Mouse (Mus musculus) stomach, embryonic 14.5 days (tissue): Measurements from ENCODE around the gene Slc4a3. TPM values are rescaled to one million over a fixed set of nuclear protein-coding genes. Genes with fewer than 3 reads are reported as not detected.

ENCODE experiments used
- ATAC-seq: fragments of 200-750 bp; cut with Nextera tagmentation; 2 replicates; pipeline ENCODE4 v1.8.0; 2017; ENCODE audit warnings: low read depth, moderate TSS enrichment; ENCODE audit not compliant: insufficient number of reproducible peaks, insufficient read depth, low FRiP score
- H3K27ac ChIP-seq: fragments of 300-500 bp; sonication (generic); 2 replicates; pipeline ENCODE4 v1.5.1; 2014; ENCODE audit warnings: mild to moderate bottlenecking, low read length, moderate library complexity, mixed read lengths
- H3K27me3 ChIP-seq: fragments of 300-500 bp; sonication (generic); 2 replicates; pipeline ENCODE4 v1.6.1; 2014; ENCODE audit warnings: low read length, control low read depth, mixed read lengths; ENCODE audit not compliant: control insufficient read depth, insufficient read depth
- H3K36me3 ChIP-seq: fragments of 300-500 bp; sonication (generic); 2 replicates; pipeline ENCODE4 v1.6.1; 2014; ENCODE audit warnings: mild to moderate bottlenecking, control low read depth, low read length, moderate library complexity, mixed read lengths; ENCODE audit not compliant: control insufficient read depth, insufficient read depth
- H3K4me1 ChIP-seq: fragments of 300-500 bp; sonication (generic); 2 replicates; pipeline ENCODE4 v1.6.1; 2014; ENCODE audit warnings: low read length, control low read depth, mixed read lengths; ENCODE audit not compliant: control insufficient read depth, insufficient read depth
- H3K4me2 ChIP-seq: fragments of 300-500 bp; sonication (generic); replicated peaks from 2 replicates; pipeline ENCODE4 v1.6.1; 2014; ENCODE audit warnings: low read depth, low read length, control low read depth
- H3K4me3 ChIP-seq: fragments of 300-500 bp; sonication (generic); 2 replicates; pipeline ENCODE4 v1.5.1; 2014; ENCODE audit warnings: low read depth, low read length, control low read depth
- H3K9ac ChIP-seq: fragments of 300-500 bp; sonication (generic); replicated peaks from 2 replicates; pipeline ENCODE4 v1.6.1; 2014; ENCODE audit warnings: low read depth, mild to moderate bottlenecking, control low read depth, low read length, moderate library complexity, mixed read lengths
- H3K9me3 ChIP-seq: fragments of 300-500 bp; sonication (generic); 2 replicates; pipeline ENCODE4 v1.6.1; 2016; ENCODE audit warnings: low read depth, low read length, control low read depth; ENCODE audit not compliant: control insufficient read depth
- WGBS: fragments of 180-500 bp; shearing (Covaris S2); extraction: QIAGEN DNeasy Blood & Tissue Kit; methylation state at CpG from one replicate; pipeline ENCODE4 v1.1.7; 2014; 5-methylcytosine and 5-hydroxymethylcytosine counted together
- polyA plus RNA-seq: library from polyadenylated mRNA; unstranded; fragments of >200 nt; fragmentation: Nextera tagmentation; extraction: Ambion mirVana; gene quantifications from 2 replicates; pipeline ENCODE4 v1.2.1, GENCODE M21; 2014

Gene Slc4a3
- polyA plus RNA-seq, 1 experiment from 2014 or later: 16.5 TPM

DNA sequence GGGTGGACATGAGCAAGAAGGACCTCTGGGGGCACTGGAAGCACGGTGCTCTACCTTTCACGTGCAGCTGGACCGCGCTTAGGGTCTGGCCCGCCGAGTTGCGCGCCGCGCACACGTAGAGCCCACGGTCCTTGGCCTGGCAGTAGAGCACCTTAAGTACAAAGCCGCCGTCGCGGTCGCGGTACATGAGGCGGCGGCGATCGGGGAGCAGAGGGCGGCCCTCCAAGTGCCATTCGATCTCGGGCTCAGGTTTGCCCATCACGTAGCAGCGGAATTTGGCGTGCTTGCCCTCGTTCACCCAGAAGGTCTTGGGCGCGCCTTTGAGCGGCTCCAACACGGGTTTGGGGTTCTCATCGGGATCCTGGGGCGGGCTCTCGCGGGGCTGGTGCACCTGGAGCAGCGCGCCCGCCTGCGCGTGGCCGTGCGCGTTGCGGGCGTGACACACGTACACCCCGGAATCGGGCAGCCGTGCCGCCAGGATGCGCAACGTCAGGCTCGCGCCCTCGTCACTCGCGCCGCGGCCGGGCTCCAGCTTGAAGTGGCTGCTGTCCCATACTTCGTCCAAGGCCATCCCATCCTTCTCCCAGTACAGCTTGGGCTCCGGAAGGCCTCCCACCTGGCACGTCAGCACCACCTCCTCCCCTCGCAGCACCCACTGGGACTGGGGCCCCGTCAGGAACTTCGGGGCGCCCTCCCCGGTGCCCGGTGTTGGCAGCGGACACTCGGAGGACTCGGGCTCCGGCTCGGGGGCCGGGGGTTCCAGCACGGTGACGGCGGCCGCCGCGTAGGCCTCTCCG, 40.7 kb upstream of the Slc4a3 start:
- Histone ChIP-seq H3K4me1 (peaks cover 18% of the 10 kb centered on the region), H3K4me2 (peak overlapping the region; percentile 97), H3K4me3 (peak overlapping the region; percentile 96), H3K27ac (peak overlapping the region; percentile 99), H3K9me3 (no peaks in the 10 kb centered on the region), H3K27me3 (no peaks in the 10 kb centered on the region), H3K36me3 (peaks cover 29% of the 10 kb centered on the region), H3K9ac (peak overlapping the region; percentile 99)
- ATAC-seq: peak; percentile 43
- under 1% methylated on average over 84 of the region's 84 CpGs for WGBS

DNA sequence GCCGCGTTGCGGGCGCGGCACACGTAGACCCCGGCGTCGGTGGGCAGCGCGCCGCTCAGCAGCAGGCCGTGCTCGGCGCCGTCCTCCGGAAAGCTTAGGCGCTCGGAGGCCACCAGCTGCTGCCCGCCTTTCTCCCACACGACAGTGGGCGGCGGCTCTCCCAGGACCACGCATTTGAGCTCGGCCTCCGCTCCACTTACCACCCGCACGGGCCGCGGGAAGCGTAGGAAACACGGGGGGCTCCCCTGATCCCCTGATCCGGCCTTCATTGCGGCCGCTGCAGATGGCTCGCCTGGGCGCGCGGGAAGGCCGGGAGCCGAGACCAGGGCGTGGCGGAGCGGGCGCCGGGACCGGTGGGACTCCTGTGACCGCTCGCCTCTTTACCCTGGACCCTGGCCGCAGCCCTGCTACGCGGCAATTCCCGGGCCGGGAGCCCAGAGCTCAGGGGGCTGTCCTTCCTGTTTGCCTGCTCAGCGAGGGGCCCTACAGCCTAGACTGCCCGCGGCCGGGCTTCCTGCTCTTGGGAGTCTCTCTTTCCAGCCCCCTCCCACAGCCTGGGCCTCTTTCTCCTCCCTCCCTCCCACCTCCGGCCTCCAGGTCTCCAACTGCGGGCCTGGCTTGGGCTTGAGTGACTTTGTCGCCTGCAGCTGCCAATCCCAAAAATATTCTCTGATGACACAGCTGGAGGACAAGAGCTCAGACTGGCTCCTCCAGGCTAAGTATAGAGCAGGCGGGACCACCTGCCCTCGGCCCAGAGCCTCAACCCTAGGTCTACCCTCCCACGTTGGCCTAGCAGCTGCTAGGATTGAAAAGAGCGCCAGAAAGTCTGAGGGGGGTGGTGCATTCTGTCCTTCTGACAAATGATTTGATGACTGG, 39.9 kb upstream of the Slc4a3 start, which contains the start of gene Obsl1:
TSS of gene Obsl1 (minus strand) at position 497 of the 876 bp plus-strand sequence.
- Histone ChIP-seq H3K27me3 (no peaks in the 10 kb centered on the region), H3K9me3 (no peaks in the 10 kb centered on the region), H3K4me2 (peak within 1 kb of the TSS; percentile 97), H3K9ac (peak within 1 kb of the TSS; percentile 99), H3K4me1 (peaks cover 27% of the 10 kb centered on the region), H3K4me3 (peak within 1 kb of the TSS; percentile 96), H3K36me3 (peaks cover 20% of the 10 kb centered on the region), H3K27ac (peak within 1 kb of the TSS; percentile 99)
- under 1% methylated on average over 65 of the region's 65 CpGs for WGBS
- peak; percentile 93 for ATAC-seq

DNA sequence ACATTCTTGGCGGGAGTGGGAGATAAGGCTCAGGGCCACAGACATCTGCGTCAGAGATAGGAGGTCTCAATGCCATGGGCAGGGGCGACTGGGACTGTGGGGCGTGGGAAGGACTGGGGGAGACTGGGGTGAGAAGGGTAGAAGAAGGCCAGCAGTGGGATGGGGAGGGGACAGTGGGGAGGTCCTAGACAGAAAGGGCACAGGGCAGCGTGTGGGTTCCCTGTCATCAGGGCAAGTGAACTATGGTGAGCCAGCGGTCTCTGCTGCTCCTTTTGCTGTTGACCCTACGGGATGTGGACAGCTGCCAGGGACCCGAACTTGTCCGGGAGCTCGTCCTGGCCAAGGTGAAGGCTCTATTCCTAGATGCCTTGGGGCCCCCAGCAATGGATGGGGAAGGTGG, 39.1 kb upstream of the Slc4a3 start, which contains the start of gene Inha:
TSS of gene Inha (plus strand) at position 72 of the 400 bp plus-strand sequence.
- Histone ChIP-seq H3K4me1 (peaks cover 32% of the 10 kb centered on the region), H3K9me3 (no peaks in the 10 kb centered on the region), H3K27me3 (no peaks in the 10 kb centered on the region), H3K36me3 (peaks cover 13% of the 10 kb centered on the region), H3K4me3 (peak within 1 kb of the TSS; percentile 96), H3K27ac (peak within 1 kb of the TSS; percentile 99), H3K4me2 (peak within 1 kb of the TSS; percentile 97), H3K9ac (peak within 1 kb of the TSS; percentile 99)
- WGBS: 46% methylated on average over 10 of the region's 10 CpGs
- ATAC-seq: no peak

DNA sequence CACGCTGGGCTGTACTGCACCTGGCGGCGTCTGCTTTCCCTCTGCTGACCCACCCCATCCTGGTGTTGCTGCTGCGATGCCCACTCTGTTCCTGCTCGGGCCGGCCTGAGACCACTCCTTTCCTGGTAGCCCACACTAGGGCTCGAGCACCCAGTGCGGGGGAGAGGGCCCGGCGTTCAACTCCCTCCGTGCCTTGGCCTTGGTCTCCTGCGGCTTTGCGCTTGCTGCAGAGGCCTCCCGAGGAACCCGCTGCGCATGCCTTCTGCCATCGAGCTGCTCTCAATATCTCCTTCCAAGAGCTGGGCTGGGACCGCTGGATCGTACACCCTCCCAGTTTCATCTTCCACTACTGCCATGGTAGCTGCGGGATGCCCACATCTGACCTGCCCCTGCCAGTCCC, 36.5 kb upstream of the Slc4a3 start:
- H3K4me2 ChIP-seq: no peak overlapping the region
- no peak overlapping the region; the same call in 1 of the 2 replicates for H3K27ac ChIP-seq
- 59% methylated on average over 20 of the region's 20 CpGs for WGBS
- H3K27me3 ChIP-seq: no peaks in the 10 kb centered on the region
- no peaks in the 10 kb centered on the region for H3K36me3 ChIP-seq
- no peak overlapping the region for H3K4me3 ChIP-seq
- H3K4me1 ChIP-seq: peaks cover 24% of the 10 kb centered on the region
- no peak overlapping the region for H3K9ac ChIP-seq
- no peaks in the 10 kb centered on the region for H3K9me3 ChIP-seq
- ATAC-seq: no peak

DNA sequence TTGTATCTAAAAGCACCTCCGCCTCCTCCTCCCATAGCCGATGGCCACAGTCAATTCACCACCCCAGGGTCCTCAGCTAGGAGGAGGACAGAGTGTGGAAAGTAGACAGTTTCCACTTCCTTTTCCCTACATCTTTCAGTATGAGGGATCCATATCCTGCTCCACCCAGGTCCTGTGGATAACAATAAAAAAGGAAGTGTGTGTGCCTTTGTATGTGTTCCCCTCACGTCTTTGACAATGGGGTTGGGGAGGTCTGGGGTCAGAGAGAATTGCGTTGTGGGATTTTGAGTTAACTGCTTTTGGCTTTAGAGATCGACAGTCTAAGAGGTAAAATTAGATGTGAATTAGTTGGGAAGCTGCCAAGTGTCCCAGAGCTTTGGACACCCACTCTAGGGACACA, 35.9 kb upstream of the Slc4a3 start:
- H3K36me3 ChIP-seq: no peaks in the 10 kb centered on the region
- ATAC-seq: no peak
- H3K27ac ChIP-seq: no peak overlapping the region; the same call in 1 of the 2 replicates
- peaks cover 22% of the 10 kb centered on the region for H3K4me1 ChIP-seq
- no peaks in the 10 kb centered on the region for H3K27me3 ChIP-seq
- H3K4me2 ChIP-seq: no peak overlapping the region
- no peak overlapping the region for H3K4me3 ChIP-seq
- WGBS: 72% methylated on average over 5 of the region's 5 CpGs
- H3K9ac ChIP-seq: no peak overlapping the region
- H3K9me3 ChIP-seq: no peaks in the 10 kb centered on the region

DNA sequence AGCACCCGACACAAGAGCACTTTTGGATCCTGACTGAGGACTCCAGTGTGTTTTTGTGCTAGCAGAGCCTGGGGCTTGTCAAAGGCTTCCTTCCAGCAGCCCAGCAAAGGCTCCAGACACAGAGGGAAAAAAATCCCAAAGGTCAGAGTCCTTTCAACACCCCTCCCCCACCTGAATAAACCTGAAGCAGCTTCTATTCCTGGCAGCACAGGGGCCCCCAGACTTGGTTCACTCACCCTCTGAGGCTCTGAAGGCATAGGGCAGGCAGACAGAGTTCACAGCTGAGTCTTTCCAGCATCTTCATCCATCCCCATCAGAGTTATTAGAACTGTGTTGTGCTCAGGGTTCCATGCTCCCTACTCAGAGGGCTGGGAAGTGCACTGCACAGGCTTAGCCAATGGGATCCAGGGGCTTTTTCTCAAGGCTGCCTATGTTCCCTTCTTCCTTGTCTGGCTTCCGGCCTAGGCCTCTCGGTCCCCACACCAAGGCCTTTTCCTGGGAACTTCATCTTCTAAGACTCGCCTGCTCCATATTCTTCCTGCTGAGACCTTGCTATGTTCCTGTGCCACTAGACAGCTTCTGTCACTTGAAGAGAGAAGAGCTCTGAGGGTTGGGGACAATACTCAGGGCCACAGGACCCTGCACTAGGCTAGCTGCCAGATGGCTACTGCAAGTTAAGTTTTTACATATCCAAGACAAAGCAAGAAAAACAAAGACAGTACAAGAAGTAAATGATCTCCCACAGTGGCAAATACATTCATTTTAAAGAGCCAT, 34.4 kb upstream of the Slc4a3 start:
- Histone ChIP-seq H3K9ac (no peak overlapping the region), H3K9me3 (no peaks in the 10 kb centered on the region), H3K27ac (peak overlapping the region; percentile 35; the same call in 1 of the 2 replicates), H3K4me2 (no peak overlapping the region), H3K27me3 (no peaks in the 10 kb centered on the region), H3K36me3 (no peaks in the 10 kb centered on the region), H3K4me1 (peaks cover 21% of the 10 kb centered on the region), H3K4me3 (no peak overlapping the region)
- peak; percentile 35; the same call in 1 of the 2 replicates for ATAC-seq
- WGBS: 54% methylated on average over 4 of the region's 4 CpGs

DNA sequence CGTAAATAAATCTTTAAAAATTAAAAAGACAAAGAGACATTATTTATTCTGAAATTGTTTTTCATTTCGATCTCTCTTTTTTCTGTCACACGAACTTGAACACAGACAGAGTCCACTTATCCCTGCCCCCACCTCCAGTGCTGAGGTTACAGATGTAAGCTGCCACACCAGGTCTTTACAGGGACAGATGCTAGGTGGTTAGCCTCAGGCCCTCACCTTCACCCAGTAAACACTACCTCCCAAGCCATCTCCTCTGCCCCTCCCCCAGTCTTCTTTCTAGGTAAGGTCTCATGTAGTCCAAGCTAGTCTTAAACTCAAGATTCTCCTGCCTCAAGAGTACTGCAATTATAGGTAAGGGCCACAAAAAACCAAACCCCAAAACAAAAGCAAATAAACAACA, 33.5 kb upstream of the Slc4a3 start:
- no peaks in the 10 kb centered on the region for H3K36me3 ChIP-seq
- peaks cover 15% of the 10 kb centered on the region for H3K4me1 ChIP-seq
- H3K27ac ChIP-seq: no peak overlapping the region
- no peak overlapping the region for H3K9ac ChIP-seq
- no peaks in the 10 kb centered on the region for H3K27me3 ChIP-seq
- no peak overlapping the region for H3K4me2 ChIP-seq
- no peak for ATAC-seq
- 86% methylated on average over 3 of the region's 3 CpGs for WGBS
- no peak overlapping the region for H3K4me3 ChIP-seq
- H3K9me3 ChIP-seq: no peaks in the 10 kb centered on the region
